Mouse (Mus musculus): Measurements from ENCODE around the gene Hist3h2a.
A peak's percentile ranks its signal among the peaks of the same experiment; 100 is the strongest.

The Hist3h2a gene

DNA sequence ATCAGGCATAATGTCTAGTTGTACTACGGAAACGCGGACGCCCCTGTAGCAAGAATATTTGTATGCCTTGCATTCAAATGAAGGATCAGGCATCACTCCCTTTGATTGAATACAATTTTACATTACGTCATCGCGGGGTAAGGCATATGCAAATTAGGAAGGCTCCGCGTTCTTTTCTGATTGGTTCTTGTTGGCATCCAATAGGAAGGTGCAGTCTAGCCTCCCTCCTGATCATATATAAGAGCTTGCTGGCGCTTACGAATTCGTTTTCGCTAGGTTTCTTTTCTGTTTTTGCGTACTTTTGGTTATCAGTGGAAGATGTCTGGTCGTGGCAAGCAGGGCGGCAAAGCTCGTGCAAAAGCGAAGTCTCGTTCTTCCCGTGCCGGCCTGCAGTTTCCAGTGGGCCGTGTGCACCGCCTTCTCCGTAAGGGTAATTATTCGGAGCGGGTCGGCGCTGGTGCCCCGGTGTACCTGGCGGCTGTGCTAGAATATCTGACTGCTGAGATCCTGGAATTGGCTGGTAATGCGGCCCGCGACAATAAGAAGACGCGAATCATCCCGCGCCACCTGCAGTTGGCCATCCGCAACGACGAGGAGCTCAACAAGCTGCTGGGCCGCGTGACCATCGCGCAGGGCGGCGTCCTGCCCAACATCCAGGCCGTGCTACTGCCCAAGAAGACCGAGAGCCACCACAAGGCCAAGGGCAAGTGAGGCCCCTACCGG is at the start of gene Hist3h2a, which contains the start of gene Trim17:
Hist3h2a (plus strand) TSS at position 266 of the 723 bp plus-strand sequence.
Trim17 (plus strand) TSS at position 266 of the 723 bp plus-strand sequence.
- DNase-seq (ENCODE audit: low spot score), result peak; percentile 97

DNA sequence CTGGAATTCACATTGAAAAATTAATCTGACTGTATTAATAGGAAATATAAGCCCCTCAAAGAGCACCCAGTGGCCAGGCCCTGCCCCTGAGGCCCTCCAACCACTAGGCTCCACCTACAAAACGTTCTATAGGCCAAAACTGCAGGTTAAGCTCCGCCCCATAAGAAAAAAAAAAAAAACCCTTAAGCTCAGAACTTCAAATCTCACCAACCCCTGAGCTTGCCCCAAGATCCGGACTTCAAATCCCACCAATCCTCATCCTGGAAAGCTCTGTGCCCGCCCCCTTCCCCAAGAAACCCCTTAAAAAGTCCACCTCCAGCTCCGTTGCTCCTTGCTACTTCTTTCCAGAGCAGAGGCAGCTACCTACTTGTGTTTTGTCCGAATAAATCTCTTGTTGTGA is 49.6 kb upstream of the Hist3h2a start:
- DNase-seq (ENCODE audit: low spot score), result peak; percentile 48

DNA sequence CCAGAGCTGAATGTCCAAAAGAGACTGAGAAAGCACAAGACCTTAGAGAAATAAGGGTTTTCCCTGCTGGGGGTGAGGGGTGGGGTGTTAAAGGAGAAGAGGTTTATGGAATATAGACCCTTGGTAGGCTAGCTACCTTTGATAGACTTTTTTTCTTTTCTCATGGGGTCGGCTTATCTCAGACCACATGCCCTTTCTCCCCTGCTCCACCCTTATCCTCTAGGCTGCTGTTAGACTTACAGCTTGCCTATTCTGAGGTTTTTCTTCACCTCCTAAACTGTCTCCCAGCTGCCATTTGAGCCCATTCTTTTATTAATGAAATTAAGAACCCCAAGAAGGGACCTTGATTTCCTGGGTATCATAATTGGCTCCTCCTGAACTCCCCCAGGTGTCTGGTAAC is 40.7 kb upstream of the Hist3h2a start:
- no peak for DNase-seq (ENCODE audit: low spot score)

DNA sequence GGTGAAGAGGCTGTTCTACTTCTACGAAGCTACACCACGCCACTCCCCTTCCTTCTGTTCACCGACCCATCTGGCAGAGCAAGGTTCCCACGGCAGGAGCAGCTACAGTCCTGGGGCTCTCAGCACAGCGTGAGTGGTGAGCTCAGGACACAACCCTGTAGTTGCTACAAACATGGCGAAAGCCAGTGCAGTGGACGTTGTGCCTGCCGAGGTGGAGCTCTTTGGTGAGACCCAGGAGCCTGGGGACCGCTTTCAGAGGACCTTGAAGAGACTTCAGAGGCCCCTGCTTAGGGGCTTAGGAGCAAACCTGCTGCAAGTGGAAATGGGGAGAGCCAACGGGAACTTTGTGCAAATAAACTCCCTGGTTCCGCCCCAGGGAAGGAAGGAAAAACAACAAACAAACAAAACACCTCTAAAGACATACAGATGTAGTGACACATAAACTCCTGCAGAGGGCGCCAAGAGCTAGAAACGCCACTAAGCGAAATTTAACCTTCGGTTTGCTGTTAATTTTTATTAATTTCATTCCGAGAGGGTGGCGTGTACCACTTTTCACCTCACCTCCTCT is 39.9 kb upstream of the Hist3h2a start:
- peak; percentile 28 for DNase-seq (ENCODE audit: low spot score)

DNA sequence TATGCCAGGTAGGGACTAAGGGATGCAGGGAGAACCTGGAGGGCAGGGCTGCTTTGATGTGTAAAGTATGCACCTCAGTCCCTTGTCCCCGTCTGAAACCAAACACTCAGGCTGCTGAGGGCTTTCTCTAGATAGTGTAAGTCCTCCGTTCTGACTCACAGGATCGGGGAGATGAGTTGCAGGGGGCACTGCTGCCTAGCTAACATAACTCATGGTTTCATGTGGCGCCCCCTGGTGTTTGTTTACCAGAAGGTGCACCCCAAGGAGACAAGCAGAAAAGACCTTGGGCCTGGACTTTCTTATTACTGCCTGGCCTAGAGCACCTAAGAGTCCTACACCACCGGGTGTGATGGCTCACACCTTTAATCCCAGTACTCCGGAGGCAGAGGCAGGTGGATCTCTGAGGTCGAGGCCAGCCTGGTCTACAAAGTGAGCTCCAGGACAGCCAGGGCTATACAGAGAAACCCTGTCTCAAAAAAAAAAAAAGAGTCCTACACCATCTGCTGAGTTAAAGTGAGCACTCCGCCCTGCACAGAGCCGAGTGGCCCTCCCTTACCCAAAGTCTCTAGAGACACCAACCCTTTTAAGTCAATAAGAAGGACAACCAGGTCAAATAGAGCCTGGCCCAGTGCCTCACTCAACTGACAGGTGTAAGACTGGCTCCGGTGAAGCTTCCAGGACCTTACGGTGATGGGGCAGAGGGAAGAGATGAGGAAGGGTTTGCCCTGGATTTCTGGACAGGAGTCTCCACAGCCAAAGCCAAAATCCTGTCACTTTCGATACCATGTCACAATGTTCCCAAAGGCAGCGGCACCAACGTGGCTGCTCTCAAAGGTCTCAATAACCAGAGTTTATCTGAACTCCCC is 37.4 kb upstream of the Hist3h2a start:
- peak; percentile 61 for DNase-seq (ENCODE audit: low spot score)

DNA sequence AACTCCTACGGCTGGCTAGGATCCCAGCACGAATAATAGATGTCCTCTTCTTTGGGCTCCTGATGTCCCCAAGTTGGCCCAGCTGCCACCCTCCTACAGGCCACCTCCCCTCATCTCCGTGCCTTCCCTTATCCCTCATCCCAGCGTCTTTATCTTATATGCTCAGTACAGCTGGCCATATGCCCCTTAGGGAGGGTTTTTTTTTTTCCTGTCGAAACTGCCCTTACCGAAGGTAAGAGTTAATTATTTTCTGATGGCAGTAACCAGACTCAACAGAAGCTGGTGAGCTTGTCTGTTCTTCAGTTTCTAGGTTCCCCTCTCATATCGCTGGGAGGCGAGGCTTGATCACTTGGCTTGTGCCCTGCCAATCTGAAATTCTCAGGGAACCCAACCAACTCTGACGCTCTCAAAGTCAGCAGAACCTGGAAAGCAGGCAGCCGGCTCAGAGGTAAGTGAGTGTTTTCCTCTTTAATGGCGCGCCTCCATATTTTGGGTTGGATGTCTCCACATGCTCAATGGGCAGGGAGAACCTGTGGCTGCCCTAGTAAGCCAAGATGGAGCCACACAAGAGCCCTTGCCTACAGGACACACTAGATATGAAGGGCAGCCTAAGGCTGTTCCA is 36.6 kb upstream of the Hist3h2a start, which contains the start of gene Btnl10:
Btnl10 (plus strand) TSS at position 164 of the 622 bp plus-strand sequence.
- DNase-seq (ENCODE audit: low spot score), result no peak

DNA sequence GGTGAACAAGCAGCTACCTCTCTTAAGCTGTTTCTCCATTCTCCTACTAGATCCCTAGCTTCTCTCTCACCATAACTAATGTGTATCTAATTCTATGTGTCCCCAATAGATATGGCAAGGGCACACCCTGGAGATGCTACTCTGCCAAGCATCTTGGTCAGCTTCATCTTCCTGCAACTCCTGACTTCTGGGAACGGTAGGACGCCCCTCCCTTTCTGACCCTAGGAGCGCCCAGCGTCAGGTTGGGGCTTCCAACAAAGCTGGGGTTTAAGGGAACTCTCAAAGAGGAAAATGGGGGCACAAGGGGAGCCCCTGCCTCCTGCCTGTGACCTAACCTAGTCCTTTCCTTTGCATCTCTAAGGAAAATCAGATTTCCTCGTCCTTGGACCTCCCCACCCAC is 35.7 kb upstream of the Hist3h2a start:
- DNase-seq (ENCODE audit: low spot score), result no peak

DNA sequence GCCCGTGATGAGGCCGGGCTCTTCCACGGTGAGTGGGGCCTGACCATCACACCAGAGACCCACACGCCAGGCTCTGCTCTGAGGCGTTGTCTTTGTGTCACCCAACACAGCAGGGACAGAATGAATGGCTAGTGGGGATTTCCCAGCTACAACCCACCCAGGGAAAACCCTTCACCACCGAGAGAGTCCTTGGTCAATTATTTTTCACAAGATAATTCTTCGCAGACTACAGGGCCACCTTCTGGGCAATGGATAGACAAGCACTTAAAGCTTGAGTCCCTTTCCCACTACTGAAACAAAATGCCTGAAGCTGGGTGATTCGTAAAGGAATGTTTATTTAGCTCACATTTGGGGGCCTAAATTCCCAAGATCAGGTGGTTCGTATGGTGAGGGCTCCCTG is 32.1 kb upstream of the Hist3h2a start:
- DNase-seq (ENCODE audit: low spot score), result no peak

DNA sequence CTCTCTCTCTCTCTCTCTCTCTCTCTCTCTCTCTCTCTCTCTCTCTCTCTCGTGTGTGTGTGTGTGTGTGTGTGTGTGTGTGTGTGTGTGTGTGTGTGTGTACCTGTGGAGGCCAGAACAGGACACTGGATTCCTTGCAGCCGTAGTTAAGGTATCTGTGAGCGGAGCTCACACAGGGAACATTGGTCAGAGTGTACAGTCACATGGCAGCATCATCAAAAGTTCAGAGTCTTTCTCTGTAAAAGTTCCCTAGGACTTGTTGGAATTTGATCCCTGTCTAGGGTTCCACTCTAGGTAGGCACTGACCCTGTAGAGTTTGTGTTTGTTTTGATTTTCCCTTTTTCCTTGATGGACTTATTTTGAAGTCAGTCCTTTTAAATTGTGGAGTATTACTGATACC is 27.8 kb upstream of the Hist3h2a start:
- DNase-seq (ENCODE audit: low spot score), result no peak

DNA sequence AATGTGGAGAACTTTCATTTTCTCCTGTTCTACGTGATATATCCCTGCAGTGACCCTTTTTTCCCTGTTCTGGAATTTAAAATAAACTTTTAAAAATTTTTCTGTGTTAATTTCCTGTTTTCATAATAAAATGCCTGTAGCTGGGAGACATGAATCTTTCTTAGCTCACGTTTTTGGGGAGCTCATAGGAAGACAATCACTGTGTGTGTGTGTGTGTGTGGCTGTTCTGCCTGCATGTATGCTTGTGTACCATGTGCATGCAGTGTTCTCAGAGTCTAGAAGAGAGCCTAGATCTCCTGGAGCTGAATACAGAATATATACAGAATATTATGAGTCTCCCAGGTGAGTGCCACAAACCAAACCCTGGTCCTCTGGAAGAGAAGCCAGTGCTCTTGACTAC is 27.4 kb upstream of the Hist3h2a start:
- no peak for DNase-seq (ENCODE audit: low spot score)

DNA sequence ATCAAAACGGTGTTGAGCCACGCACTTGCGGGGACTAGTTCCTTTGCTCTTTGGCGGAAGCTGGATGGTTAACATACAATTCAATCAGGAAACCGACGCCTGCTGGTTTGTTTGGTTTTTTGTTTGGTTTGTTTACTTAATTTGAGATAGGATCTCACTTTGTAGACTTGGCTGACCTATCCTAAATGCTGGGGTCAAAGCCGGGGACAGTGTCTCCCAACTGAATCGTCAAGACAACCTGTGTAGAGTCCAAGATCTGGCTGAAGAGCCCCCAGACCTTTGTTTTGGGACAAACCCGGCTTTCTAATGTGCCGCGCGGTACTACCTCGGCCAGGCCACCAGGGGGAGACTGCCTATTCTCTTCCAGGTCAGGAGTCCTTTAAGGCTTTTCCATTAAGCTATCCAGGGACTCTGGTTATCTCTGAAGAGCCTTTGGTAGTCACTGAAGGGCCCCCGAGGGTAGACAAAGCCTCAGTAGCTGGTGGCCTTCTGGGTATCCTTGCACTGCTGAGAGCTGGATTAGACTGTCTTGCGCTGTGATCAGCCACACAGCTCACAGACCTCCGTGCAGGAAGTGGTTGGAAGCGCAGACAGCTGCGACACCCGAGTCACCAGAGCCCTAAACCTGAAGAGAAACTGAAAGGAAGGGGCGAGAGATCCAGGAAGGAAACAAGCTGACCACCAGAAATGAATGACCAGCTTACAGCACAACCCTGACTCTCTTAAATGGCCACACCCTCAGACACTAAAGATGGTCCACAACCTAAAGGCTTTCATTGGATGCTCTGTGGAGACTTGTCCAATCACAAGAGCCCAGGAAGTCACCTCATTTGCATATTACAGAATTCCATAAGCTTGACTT is 26.5 kb upstream of the Hist3h2a start:
- DNase-seq (ENCODE audit: low spot score), result peak; percentile 75

DNA sequence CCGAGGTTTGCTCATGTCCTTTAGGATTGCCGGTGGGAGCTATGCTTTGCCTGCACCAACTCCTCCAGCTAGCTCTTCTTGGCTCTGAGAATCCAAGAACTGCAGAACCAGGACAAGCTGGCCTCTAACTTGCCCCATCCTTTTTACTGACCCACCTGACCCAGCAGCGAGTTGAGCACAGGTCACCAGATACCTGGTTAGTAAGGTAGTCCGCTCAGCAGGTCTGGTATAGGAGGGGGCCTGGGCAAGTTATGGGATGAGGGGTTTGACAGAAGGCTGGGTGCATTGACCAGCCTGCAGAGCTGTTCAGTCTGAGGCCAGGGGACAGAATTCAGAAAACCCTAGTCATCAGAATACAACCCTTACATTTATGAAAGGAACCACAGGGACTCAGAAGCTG is 25.4 kb upstream of the Hist3h2a start:
- no peak for DNase-seq (ENCODE audit: low spot score)

DNA sequence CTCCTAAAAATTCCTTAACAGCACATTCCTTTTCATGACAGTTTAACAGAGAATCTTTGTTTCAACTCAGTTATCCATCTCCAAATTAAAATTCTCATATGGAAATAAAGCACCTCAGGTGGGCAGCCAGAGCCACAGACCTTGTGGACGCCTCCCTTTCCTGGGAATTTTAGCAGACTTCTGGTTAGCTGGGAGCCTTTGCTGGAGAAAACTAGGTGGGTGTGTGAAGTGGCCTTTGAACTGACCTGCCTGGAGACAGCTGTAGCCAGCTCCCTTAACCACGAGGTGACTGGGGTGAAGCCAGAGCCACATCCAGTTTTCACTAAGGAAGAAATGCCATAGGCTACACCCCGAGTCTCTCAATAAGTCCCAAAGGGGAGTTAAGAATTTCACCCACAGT is 24.8 kb upstream of the Hist3h2a start:
- no peak for DNase-seq (ENCODE audit: low spot score)

DNA sequence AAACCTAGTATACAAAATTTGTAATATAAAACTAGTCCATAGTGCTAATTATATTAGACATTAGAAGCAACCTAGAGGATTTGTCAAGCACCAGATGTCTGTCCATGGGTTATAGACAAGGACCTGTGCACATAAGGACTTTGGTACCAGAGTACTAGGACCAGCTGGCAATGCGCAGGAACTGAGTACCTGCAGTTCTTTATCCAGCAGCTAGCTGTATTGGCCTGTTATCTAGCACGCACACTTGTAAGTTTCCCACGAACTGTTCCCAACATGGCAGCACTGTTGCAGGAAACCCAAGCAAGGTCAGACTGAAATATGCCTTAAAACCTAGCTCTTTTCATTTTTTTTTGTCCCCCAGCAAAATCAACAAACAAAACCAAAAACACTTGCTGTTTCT is 24.2 kb upstream of the Hist3h2a start:
- DNase-seq (ENCODE audit: low spot score), result no peak

DNA sequence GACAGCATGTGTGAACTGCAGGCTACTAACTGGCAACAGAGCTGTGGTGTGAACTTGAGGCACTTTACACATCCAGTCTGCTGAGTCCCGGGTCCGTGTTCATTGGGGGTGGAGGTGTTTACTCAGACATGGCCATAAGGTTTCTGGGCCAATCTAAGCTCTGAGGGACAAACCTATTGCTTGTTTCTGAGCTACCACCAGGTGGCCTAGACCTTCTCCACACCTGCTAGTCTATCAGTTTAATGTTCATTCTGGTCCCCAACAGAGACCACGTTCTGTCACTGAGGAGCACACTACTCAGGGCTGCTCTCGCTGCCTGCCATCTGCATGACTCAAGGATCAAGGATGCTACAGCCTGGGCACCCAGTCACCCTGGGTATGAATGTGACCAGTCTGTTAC is 22.9 kb upstream of the Hist3h2a start:
- DNase-seq (ENCODE audit: low spot score), result no peak

DNA sequence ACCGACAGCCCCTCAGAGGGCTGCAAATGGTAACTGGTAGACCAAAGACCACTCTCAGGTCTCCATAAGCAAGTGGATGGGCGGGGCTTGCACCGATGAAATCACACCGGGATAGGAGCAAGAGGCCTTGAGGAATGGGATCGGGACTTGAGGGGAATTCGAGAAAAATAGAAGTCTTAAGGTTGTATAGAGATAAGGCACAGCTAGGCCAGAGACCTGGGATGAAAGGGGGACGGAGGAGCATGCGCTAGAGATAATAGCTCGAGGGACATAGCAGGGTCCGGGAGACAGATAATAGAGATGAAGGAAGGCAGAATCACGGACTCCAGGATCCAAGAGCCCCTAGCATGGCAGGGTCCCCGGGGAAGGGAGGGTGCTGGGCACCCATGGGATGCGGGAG is 16.6 kb upstream of the Hist3h2a start:
- no peak for DNase-seq (ENCODE audit: low spot score)

DNA sequence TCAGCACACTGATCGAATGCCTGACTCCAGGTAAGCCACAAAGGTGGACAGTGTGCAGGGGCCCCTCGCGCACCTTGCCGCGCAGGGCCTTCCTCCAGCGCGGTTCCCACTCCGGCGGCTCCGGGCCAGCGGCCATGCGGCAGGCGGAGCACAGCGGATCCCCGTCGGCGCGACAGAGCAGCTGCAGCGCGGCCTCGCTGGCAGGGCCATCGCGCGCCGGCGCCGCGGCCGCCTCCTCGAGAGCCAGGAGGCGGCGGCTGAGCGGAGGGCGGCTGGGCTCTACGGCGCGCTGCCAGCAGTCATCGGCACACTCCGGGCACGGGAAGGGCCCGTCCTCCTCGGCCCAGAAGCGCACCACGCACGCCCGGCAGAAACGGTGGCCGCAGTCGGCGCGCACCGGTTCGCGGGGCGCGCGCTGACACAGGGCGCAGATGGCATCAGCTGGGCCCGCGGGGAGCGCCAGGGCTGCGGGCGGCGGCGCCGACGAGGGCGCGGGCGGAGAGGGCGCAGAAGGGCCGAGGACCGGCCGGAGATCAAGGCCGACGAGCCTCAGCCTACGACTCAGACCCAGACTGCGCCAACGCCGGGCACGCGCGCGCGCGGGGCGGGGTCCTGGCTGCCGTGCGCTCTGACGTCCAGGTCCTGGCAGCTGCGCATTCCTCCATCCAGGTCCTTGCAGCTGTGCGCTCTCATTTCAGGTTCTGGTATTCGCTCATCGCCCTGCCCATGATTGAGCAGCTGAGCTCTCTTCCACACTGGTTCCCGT is 16.0 kb upstream of the Hist3h2a start, which contains the start of gene Rnf187:
Rnf187 (minus strand) TSS at position 595 of the 766 bp plus-strand sequence.
- DNase-seq (ENCODE audit: low spot score), result peak; percentile 92

DNA sequence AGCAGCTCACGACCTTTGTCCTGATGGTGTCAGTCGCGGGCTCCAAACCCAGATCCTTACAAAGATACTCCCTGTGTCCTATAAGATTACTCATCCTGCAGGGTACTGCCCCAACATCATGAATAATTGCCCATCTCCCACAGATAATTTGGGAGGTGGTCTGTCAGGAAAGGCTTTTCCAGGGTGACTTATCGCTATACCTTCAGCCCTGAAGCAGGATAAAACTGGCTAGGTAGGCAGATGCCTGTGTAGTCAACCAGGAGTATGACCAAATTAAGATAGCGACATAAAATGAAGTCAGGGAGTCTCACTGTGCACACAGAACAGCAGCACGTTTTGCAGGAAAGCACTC is 15.4 kb upstream of the Hist3h2a start:
- DNase-seq (ENCODE audit: low spot score), result no peak

DNA sequence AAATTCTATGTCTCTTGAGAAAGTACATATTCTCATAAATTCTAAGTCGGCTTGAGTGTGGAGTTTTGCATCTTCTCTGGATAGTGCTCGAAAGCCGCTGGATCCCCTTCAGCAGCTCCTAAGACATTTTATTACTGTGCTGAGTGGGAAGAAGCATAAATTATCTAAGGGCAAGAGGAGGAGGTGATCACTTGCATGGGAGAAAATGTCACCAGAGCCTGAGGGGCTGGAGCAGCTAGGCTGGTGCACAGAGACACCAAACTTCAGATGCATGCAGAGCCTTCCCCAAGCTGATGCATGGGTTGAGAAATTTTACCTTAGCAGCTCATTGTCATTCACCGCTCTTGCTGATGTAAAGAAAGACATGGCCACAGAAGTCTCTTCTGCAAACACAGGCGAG is 10.3 kb upstream of the Hist3h2a start:
- no peak for DNase-seq (ENCODE audit: low spot score)

DNA sequence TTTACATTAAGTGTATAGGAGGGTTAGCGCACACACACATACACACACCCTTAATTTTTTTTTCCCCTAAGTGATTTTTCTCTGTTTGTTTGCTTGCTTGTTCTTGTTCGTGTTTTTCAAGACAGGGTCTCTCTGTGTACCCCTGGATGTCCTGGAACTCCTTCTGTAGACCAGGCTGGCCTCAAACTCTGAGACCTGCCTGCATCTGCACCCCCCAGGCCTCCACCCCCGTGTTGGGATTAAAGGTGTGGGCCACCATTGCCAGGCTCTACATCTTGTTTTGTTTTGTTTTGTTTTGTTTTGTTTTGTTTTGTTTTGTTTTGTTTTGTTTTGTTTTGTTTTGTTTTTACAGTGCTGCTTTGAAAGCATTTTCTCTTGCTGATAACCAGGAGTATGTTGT is 7.2 kb upstream of the Hist3h2a start:
- no peak for DNase-seq (ENCODE audit: low spot score)

Measured in lung, postnatal 25 days (tissue).